Mouse (Mus musculus): ENCODE data around the gene Amh. TPM values are rescaled to one million over a fixed set of nuclear protein-coding genes. Genes with fewer than 3 reads are reported as not detected.

Gene Amh
- total RNA-seq, 2 experiments from 2014 or later, result 2.3 to 3.2 TPM

GRCm38 (mm10) chr10:80784871-80785270 lies 20.2 kb upstream of the Amh start:
- no peak for DNase-seq (ENCODE audit: extremely low spot score in 1 of 2, low spot score in 1 of 2)

- DNase-seq (ENCODE audit: extremely low spot score in 1 of 2, low spot score in 1 of 2), result no peak
These were observed 19.1 kb upstream of the Amh start for GRCm38 (mm10) chr10:80785963-80786362.

- DNase-seq (ENCODE audit: extremely low spot score in 1 of 2, low spot score in 1 of 2), result no peak
These were observed 17.5 kb upstream of the Amh start for GRCm38 (mm10) chr10:80787517-80787916.

GRCm38 (mm10) chr10:80790761-80791404 lies 14.2 kb upstream of the Amh start:
- DNase-seq (ENCODE audit: extremely low spot score in 1 of 2, low spot score in 1 of 2), result no peak

GRCm38 (mm10) chr10:80791476-80792174 lies 13.4 kb upstream of the Amh start:
- no peak for DNase-seq (ENCODE audit: extremely low spot score in 1 of 2, low spot score in 1 of 2)

- no peak for DNase-seq (ENCODE audit: extremely low spot score in 1 of 2, low spot score in 1 of 2)
These were observed 12.6 kb upstream of the Amh start for GRCm38 (mm10) chr10:80792175-80793032.

- DNase-seq (ENCODE audit: extremely low spot score in 1 of 2, low spot score in 1 of 2), result no peak
These were observed 11.8 kb upstream of the Amh start for GRCm38 (mm10) chr10:80793033-80793784.

GRCm38 (mm10) chr10:80793803-80794202 lies 11.2 kb upstream of the Amh start:
- DNase-seq (ENCODE audit: extremely low spot score in 1 of 2, low spot score in 1 of 2), result no peak

GRCm38 (mm10) chr10:80794750-80795149 lies 10.3 kb upstream of the Amh start:
- DNase-seq (ENCODE audit: extremely low spot score in 1 of 2, low spot score in 1 of 2), result no peak

- DNase-seq (ENCODE audit: extremely low spot score in 1 of 2, low spot score in 1 of 2), result no peak
These were observed 8.7 kb upstream of the Amh start for GRCm38 (mm10) chr10:80796307-80796848.

GRCm38 (mm10) chr10:80797186-80798149 lies 7.6 kb upstream of the Amh start:
- DNase-seq (ENCODE audit: extremely low spot score in 1 of 2, low spot score in 1 of 2), result no peak

GRCm38 (mm10) chr10:80798150-80799006 lies 6.7 kb upstream of the Amh start, which contains the start of the genes Sf3a2 and Plekhj1:
Gene Sf3a2 (plus strand): TSS chr10:80798198.
Gene Plekhj1 (minus strand): TSS chr10:80798626.
- DNase-seq (ENCODE audit: extremely low spot score in 1 of 2, low spot score in 1 of 2), result peak; percentile 98

GRCm38 (mm10) chr10:80799070-80799566 lies 5.9 kb upstream of the Amh start:
- no peak for DNase-seq (ENCODE audit: extremely low spot score in 1 of 2, low spot score in 1 of 2)

- DNase-seq (ENCODE audit: extremely low spot score in 1 of 2, low spot score in 1 of 2), result no peak
These were observed 2.7 kb upstream of the Amh start for GRCm38 (mm10) chr10:80802204-80802912.

GRCm38 (mm10) chr10:80802996-80803395 lies 2.0 kb upstream of the Amh start:
- no peak for DNase-seq (ENCODE audit: extremely low spot score in 1 of 2, low spot score in 1 of 2)

GRCm38 (mm10) chr10:80804340-80804739 lies 703 bp upstream of the Amh start:
- no peak for DNase-seq (ENCODE audit: extremely low spot score in 1 of 2, low spot score in 1 of 2)

- DNase-seq (ENCODE audit: extremely low spot score in 1 of 2, low spot score in 1 of 2), result no peak
These were observed 279 bp downstream of the Amh start for GRCm38 (mm10) chr10:80805322-80805721.
